Mouse (Mus musculus) brain, embryonic 14.5 days (tissue): ENCODE measurements at regions not wholly inside any gene's neighbourhood (a gene's known extent, or its start where the extent isn't known, plus 50 kb on each side); places are given as distances from the start of the nearest gene placed in this dataset.

ENCODE experiments used
- CTCF ChIP-seq: fragments of 200-500 bp; IDR thresholded peaks from 2 replicates; pipeline ENCODE4 v1.5.1; 2012; ENCODE audit warnings: inconsistent platforms, mild to moderate bottlenecking, moderate library complexity, borderline replicate concordance; ENCODE audit not compliant: insufficient read depth, insufficient read length; ENCODE audit errors: extremely low read depth
- POLR2A ChIP-seq: fragments of 200-500 bp; IDR thresholded peaks from 2 replicates; pipeline ENCODE4 v1.6.1; 2012; ENCODE audit warnings: mild to moderate bottlenecking, inconsistent platforms, borderline replicate concordance; ENCODE audit not compliant: poor library complexity, insufficient read depth, insufficient read length, severe bottlenecking; ENCODE audit errors: extremely low read depth

DNA sequence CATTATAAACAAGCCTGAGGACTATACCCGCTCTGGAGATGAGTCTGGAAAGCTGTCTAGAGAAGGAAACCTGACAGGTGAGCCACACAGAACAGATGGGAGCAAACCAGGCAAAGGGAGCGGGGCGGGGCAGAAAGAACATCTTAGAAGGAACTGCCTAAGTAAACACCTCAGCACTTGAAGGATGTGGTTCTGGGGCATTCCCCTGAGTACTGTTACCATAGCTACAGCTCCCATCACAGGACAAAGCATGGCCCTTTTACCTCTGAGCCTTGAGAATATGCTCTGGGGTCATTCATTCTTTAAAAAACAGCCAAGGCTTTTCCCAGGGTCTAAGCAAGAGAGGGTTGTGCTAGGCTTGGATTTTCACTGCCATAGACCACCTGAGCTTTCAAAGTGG, 127.6 kb downstream of the Rpap3 start:
- no peak for TF ChIP-seq CTCF
- TF ChIP-seq POLR2A: no peak
